Mouse (Mus musculus) heart, embryonic 11.5 days (tissue): ENCODE measurements around the gene Peg10. TPM values are rescaled to one million over a fixed set of nuclear protein-coding genes. Genes with fewer than 3 reads are reported as not detected.

Experiments
- ATAC-seq: fragments of 200-750 bp; cut with Nextera tagmentation; replicated peaks from 2 replicates; pipeline ENCODE4 v1.8.0; 2017; ENCODE audit warnings: moderate library complexity; ENCODE audit not compliant: insufficient number of reproducible peaks, low FRiP score, low TSS enrichment
- H3K27ac ChIP-seq: fragments of 300-500 bp; sonication (generic); 2 replicates; pipeline ENCODE4 v1.5.1; 2014; ENCODE audit warnings: mild to moderate bottlenecking, low read depth, low read length
- H3K27me3 ChIP-seq: fragments of 300-500 bp; sonication (generic); 2 replicates; pipeline ENCODE4 v1.6.1; 2014; ENCODE audit warnings: mild to moderate bottlenecking, low read length, mixed read lengths; ENCODE audit not compliant: control insufficient read depth, insufficient read depth
- H3K36me3 ChIP-seq: fragments of 300-500 bp; sonication (generic); 2 replicates; pipeline ENCODE4 v1.6.1; 2014; ENCODE audit warnings: mild to moderate bottlenecking, low read length, moderate library complexity, mixed read lengths; ENCODE audit not compliant: control insufficient read depth, insufficient read depth
- H3K4me1 ChIP-seq: fragments of 300-500 bp; sonication (generic); 2 replicates; pipeline ENCODE4 v1.6.1; 2014; ENCODE audit warnings: low read length; ENCODE audit not compliant: control insufficient read depth, insufficient read depth
- H3K4me2 ChIP-seq: fragments of 300-500 bp; sonication (generic); 2 replicates; pipeline ENCODE4 v1.6.1; 2014; ENCODE audit warnings: mild to moderate bottlenecking, moderate library complexity
- H3K4me3 ChIP-seq: fragments of 300-500 bp; sonication (generic); 2 replicates; pipeline ENCODE4 v1.5.1; 2014; ENCODE audit warnings: low read depth, low read length
- H3K9ac ChIP-seq: fragments of 300-500 bp; sonication (generic); 2 replicates; pipeline ENCODE4 v1.6.1; 2014; ENCODE audit warnings: mild to moderate bottlenecking, low read depth, low read length, moderate library complexity
- H3K9me3 ChIP-seq: fragments of 300-500 bp; sonication (generic); replicated peaks from 2 replicates; pipeline ENCODE4 v1.6.1; 2016; ENCODE audit warnings: low read length; ENCODE audit not compliant: control insufficient read depth
- WGBS: fragments of 180-500 bp; shearing (Covaris S2); extraction: QIAGEN DNeasy Blood & Tissue Kit; methylation state at CpG from one replicate; pipeline ENCODE4 v1.1.7; 2014; ENCODE audit not compliant: insufficient replicate concordance; 5-methylcytosine and 5-hydroxymethylcytosine counted together
- polyA plus RNA-seq: library from polyadenylated mRNA; unstranded; fragments of >200 nt; fragmentation: Nextera tagmentation; extraction: Ambion mirVana; gene quantifications from 2 replicates; pipeline ENCODE4 v1.2.1, GENCODE M21; 2014

The Peg10 gene
- polyA plus RNA-seq, 1 experiment from 2014 or later = 11.6 TPM

DNA sequence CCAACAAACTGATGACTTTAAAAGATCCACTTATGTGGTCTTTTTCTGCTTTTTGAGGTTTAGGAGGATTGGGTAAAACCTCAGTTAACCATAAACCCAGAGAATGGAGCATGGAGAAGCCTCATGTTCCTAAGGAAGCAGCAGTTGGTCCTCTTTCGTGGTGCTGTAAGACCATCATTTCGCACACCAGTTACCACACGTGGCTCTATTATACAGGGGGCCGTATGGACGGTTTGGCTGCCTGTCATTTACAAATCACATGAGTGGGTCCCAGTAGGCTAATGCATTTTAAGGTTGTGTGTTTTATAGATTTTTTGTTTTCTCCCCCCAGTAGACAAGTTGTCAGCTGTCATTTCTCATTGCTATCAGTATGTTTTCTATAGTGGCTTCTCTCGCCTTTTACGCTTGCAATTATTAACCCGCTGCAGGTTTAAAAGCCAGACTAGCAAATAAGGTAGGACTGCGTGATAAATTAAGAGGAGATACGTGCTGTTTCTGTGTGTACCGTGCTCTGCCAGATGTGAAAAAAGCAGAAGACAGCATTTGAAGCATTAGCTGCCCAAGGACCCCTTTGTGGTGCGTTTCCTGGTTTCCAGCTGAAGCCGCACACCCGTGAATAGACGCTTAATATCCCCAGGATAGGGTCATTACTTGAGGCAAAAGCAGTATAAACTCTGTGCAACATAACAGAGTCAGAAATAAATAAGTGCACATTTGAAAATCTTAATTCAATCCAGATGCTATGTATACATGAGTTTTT is 22.9 kb upstream of the Peg10 start:
- ATAC-seq = no peak

DNA sequence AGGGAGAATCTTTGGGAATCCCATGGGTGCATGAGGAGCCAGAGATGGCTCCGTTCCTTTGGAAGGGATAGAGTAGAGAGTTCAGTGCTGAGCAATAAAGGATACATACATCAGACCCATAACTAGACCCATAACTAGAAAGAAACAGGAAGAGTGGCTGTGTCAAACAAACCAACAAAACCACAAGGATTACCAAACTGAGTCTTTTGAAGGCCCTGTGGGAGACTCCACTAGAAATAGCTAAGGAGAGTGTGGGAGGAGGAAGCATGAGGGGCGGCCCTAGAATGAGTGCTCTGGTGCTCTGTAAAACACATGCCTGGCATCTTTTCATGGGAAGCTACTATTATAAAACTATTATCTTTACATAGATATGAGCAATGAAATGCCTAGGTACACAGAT is 18.8 kb upstream of the Peg10 start:
- no peak overlapping the region for H3K4me3 ChIP-seq
- no peak overlapping the region for H3K9ac ChIP-seq
- H3K4me1 ChIP-seq = peaks cover 12% of the 10 kb centered on the region
- H3K27ac ChIP-seq = no peak overlapping the region
- no peaks in the 10 kb centered on the region for H3K36me3 ChIP-seq
- ATAC-seq = no peak
- H3K4me2 ChIP-seq = no peak overlapping the region
- WGBS = 87% methylated on average over 2 of the region's 2 CpGs
- no peaks in the 10 kb centered on the region for H3K27me3 ChIP-seq
- no peaks in the 10 kb centered on the region for H3K9me3 ChIP-seq

More for the DNA sequence above, 22.9 kb upstream of the Peg10 start:
- H3K4me1 ChIP-seq = no peaks in the 10 kb centered on the region
- H3K27me3 ChIP-seq = no peaks in the 10 kb centered on the region
- no peak overlapping the region for H3K4me2 ChIP-seq
- no peak overlapping the region for H3K4me3 ChIP-seq
- no peak overlapping the region for H3K27ac ChIP-seq
- WGBS = 84% methylated on average over 15 of the region's 15 CpGs
- H3K36me3 ChIP-seq = no peaks in the 10 kb centered on the region
- H3K9me3 ChIP-seq = no peaks in the 10 kb centered on the region
- no peak overlapping the region for H3K9ac ChIP-seq

DNA sequence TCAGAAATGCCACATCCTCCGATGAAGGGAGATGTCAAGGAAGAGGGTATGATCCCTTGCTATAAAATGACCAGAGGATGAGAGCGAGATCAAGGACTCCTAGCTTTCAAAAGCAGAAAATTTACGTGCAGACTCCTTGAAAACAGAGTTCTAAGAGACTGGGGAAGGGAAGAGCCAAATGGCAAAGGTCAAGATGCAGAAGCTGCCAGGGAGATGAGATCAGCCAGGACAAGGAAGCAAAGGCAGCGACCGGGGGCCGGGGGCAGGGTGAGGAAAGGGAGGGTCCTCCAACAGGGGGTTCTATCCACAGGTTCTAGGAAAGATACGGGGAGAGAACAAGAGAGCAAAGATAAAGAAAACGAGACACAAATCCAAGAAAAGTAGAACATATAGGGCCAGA is 15.4 kb upstream of the Peg10 start:
- WGBS = 43% methylated on average over 8 of the region's 8 CpGs
- Histone ChIP-seq H3K9ac (no peak overlapping the region), H3K4me2 (no peak overlapping the region), H3K27ac (no peak overlapping the region), H3K4me1 (peaks cover 13% of the 10 kb centered on the region), H3K27me3 (no peaks in the 10 kb centered on the region), H3K9me3 (no peaks in the 10 kb centered on the region), H3K36me3 (no peaks in the 10 kb centered on the region), H3K4me3 (no peak overlapping the region)
- no peak for ATAC-seq

DNA sequence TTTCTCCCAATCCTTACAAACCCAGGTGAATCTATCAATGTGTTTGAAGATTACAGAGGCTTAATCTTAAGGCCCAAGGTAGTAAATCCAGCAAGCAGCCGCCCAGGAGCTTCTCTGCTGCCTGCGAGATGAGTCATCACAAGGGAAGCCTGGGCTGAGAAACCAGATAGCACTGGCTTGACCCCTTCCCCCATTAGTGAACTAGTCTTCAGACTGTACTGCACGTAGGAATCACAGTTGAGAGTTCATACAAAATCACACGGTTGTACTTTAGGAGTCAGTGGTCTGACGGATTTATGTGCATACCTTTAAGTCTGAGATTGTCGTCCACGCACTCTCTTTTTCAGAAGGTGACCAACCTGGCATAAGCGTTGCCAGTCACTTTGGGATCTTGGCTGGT is 13.9 kb upstream of the Peg10 start:
- H3K27me3 ChIP-seq = no peaks in the 10 kb centered on the region

DNA sequence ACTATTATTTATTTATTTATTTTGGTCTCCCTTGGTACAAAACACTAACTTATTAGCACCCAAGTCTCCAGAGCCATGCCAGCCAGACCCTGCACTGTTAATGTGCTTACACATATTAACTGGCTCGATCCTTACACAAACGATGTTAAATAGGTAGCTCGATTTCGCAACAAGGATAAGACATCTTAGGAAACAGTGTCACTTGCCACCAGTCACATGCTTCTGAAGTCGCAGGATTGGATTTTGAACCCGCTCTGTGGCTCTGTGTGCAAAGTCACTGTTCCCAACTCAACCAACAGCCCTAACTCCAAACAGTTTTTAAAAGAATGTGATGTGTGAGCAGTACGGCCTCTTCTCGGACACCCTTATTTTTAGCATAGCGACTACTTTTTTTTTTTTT is 10.7 kb upstream of the Peg10 start:
- Histone ChIP-seq H3K4me1 (peaks cover 46% of the 10 kb centered on the region), H3K27ac (no peak overlapping the region), H3K4me2 (no peak overlapping the region), H3K9ac (no peak overlapping the region), H3K27me3 (no peaks in the 10 kb centered on the region), H3K9me3 (no peaks in the 10 kb centered on the region), H3K4me3 (no peak overlapping the region), H3K36me3 (no peaks in the 10 kb centered on the region)
- no peak for ATAC-seq
- WGBS = 68% methylated on average over 9 of the region's 9 CpGs

More for the DNA sequence above, 13.9 kb upstream of the Peg10 start:
- 0 out of 2 replicates have a peak, but pooled peaks have one; percentile 59 for ATAC-seq
- Histone ChIP-seq H3K4me1 (peaks cover 24% of the 10 kb centered on the region), H3K27ac (0 out of 2 replicates have a peak overlapping the region, but pooled peaks have one; percentile 10), H3K4me2 (peak overlapping the region; percentile 22), H3K36me3 (no peaks in the 10 kb centered on the region), H3K4me3 (no peak overlapping the region), H3K9ac (0 out of 2 replicates have a peak overlapping the region, but pooled peaks have one; percentile 5), H3K9me3 (no peaks in the 10 kb centered on the region)
- 37% methylated on average over 8 of the region's 8 CpGs for WGBS

DNA sequence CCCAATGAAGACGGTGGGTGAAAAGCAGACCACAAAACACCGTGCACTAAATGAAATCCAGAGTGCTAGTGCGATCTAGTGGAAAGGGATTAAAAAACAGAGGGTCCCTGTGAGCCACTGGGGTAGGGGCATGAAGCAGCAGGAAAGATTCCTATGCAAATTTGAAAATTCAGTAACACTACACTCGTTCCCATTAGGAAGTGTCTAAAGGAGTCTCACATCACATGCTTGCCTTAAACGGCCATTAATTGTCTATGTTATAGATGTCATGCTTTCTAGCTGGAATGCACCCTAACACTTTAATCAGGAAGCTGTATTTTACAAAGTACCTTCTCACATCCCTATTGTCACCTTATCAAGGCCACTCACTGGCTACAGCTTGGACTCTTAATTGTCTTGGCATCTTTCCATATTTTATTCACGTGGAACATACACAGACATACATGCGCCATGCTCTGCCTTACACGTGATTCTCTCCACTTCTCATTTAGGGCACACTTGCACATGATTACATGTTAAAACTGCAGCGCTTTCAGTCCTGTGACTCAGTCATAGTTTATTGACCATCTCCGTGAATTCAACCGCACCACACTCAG is 9.0 kb upstream of the Peg10 start:
- 39% methylated on average over 11 of the region's 11 CpGs for WGBS
- Histone ChIP-seq H3K4me1 (peaks cover 36% of the 10 kb centered on the region), H3K27me3 (no peaks in the 10 kb centered on the region), H3K27ac (no peak overlapping the region), H3K9ac (no peak overlapping the region), H3K9me3 (no peaks in the 10 kb centered on the region), H3K4me3 (no peak overlapping the region), H3K36me3 (no peaks in the 10 kb centered on the region), H3K4me2 (no peak overlapping the region)
- ATAC-seq = no peak

DNA sequence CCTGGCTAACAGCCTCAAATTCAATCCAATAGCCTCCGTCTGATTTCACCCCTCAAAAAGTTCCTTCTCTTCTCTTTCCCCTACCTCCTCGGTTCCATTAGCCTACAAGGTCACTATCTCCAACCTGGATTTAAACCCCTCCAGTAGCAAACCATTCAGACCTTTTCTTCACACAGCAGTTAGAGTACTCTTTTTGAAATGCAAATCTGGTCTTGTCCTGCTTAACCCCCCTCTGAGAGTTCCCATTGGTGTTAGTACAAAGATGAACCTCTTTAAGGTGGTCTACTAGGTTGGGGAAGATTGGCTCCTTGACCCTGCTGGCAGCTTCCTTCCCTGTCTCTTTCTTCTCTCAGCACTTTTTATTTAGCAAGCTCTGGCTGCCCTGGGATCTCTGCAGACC is 8.4 kb upstream of the Peg10 start:
- peaks cover 33% of the 10 kb centered on the region for H3K4me1 ChIP-seq
- no peak overlapping the region for H3K4me3 ChIP-seq
- 34% methylated on average over 2 of the region's 2 CpGs for WGBS
- H3K27ac ChIP-seq = no peak overlapping the region
- H3K27me3 ChIP-seq = no peaks in the 10 kb centered on the region
- H3K9me3 ChIP-seq = no peaks in the 10 kb centered on the region
- no peaks in the 10 kb centered on the region for H3K36me3 ChIP-seq
- no peak overlapping the region for H3K9ac ChIP-seq
- no peak for ATAC-seq
- no peak overlapping the region for H3K4me2 ChIP-seq

DNA sequence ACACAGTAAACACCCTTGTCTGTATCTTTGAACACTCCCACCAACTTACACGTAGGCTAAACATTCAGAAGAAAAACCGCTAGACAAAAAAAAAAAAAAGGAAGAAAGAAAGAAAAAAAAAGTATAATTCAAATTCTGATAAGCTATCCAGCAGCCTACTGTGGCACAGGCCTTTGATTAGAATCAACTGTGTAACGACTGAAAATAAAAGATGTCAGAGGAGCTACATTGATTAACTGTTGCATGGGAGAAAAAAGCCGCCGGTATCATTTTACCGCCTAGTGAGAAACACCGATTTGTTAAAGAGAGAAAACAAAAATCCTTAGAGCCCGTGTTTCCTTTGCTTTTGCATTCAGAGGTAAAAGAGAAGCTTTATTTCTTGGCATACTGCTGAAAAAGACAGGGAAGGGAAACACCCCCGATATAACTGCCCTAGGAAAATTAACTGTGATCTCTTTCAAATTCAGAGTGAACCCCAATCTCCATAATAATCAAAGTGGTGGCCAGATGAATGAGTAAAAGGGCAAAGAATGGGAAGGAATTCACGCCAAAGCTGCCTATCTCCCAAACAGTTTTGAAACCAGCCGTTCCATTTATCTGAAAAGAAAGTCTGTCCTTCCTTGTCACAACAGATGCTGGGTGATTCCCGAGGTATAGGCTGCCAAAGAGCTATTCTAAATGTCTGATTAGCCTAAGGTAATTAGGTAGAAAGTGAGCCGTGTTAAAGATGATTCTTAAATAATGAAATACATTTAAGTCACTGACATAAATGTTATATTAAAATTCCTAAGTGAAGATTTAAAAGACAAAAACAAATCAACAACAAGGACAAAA is 7.4 kb upstream of the Peg10 start:
- 20% methylated on average over 13 of the region's 13 CpGs for WGBS
- peaks cover 33% of the 10 kb centered on the region for H3K4me1 ChIP-seq
- peak overlapping the region; percentile 6; the same call in 1 of the 2 replicates for H3K4me2 ChIP-seq
- no peak overlapping the region for H3K9ac ChIP-seq
- no peak overlapping the region for H3K4me3 ChIP-seq
- H3K36me3 ChIP-seq = no peaks in the 10 kb centered on the region
- no peak for ATAC-seq
- no peaks in the 10 kb centered on the region for H3K9me3 ChIP-seq
- H3K27me3 ChIP-seq = no peaks in the 10 kb centered on the region
- H3K27ac ChIP-seq = no peak overlapping the region
